Mouse (Mus musculus) heart, adult 18-20 months (tissue): Measurements from ENCODE around the gene Traf6. TPM values are rescaled to one million over a fixed set of nuclear protein-coding genes. Genes with fewer than 3 reads are reported as not detected.
"Not testable (repeated sequence)": the region's sequence is repeated elsewhere in the genome, so short reads cannot be mapped to it uniquely, and the experiment has no call there.

Experiments
- DNase-seq, 2 experiments: peaks; one replicate each; pipeline ENCODE4 v3.0.0; 2021 to 2022; ENCODE audit warnings: mixed read lengths in 1 of 2
- total RNA-seq, 2 experiments: library from RNA; stranded (reverse); gene quantifications; 2 replicates each; pipeline ENCODE4 v1.2.3; 2021

Gene Traf6
- total RNA-seq, 2 experiments from 2014 or later, result 9.4 TPM

GRCm38 (mm10) chr2:101693577-101694215 lies 15.5 kb downstream of the Traf6 start:
- DNase-seq, result peak in 1 of 2 experiments; percentile 49

GRCm38 (mm10) chr2:101695584-101695983 lies 17.4 kb downstream of the Traf6 start:
- DNase-seq, result no peak

DNA sequence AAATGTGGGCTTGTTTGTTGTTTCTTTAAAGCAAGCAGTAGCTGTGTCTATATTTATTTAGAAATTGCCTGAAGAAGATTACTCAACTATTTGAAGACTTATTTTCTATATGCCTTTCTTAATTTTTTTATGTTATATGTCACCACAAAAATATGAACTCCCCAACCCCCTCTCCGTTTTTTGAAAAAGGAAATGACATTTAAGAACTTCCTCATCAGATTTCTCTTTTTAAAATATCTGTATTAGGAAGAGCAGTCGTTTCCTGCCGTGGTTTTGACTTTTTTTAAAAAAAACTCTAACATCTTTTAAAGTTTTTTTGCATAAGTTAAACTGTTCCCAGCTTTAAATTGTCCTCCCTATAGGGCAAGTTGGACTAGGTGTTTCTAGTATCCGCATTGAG lies 21.1 kb downstream of the Traf6 start:
- no peak for DNase-seq

DNA sequence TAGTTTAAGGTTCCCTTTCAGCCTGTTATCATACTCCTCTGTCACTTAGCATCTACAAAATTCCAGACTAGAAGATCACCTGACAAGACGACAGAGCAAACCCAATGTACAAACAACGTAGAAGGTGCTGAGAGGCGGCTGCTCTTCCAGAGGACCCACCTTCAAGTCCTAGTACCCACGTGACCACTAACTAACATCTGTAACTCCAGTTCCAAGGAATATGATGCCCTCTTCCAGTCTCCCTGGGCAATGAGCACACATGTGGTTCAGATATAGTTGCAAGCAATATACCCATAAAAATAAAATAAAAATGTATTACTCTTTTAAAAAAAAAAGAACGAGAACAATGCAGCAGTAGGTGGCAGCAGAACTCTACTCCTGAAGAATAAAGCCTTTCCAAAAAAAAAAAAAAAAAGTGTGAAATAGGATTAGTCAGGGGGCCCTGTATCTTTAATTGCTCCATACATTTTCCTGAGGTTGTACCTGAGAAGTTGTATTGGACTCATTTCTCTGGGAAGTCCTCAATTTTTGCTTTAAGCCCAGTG lies 27.8 kb downstream of the Traf6 start:
- DNase-seq, result peak in 1 of 2 experiments; percentile 46

GRCm38 (mm10) chr2:101711608-101712007 lies 33.4 kb downstream of the Traf6 start:
- no peak for DNase-seq

- DNase-seq, result peak; percentile 42 to 82
Measured at GRCm38 (mm10) chr2:101715650-101716323, 37.6 kb downstream of the Traf6 start.

DNA sequence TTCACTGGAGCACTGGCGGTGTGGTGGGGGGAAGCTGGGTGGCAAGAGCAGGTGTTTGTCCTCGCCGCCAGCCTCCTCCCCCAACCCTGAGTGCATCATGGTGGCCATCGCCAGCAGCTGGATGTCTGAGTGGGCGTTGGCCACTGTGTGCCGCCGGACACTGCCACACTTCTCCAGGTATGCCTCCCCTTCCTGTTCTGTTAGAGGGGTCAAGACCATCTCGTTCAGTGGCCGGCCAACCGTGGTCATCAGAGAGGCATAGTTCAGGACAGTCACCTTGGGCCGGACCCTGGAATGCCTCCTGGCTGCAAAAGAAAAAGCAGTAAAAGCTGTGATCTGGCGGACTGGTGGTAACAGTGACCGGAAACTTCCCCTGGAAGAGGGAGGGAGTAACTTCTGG lies 38.9 kb downstream of the Traf6 start:
- DNase-seq, result no peak

DNA sequence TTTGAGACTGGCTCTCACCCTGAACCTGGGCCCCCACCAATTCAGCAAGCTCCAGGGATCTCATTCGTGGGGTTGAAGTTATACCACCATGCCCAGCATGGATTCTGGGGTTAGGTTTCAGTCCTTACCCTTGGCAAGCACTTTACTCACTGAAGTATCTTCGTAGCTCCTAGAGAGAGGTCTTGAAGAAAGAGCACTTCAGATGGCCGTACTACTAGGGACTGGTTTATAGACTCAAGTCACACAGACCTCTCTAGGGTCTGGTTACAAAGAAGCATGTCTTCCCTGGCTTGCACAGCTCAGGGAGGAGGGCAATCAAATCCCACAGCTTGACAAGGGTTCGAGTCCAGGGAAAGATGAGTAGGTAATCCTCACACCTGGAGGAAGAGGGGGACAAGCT lies 43.6 kb downstream of the Traf6 start:
- DNase-seq, result no peak

DNA sequence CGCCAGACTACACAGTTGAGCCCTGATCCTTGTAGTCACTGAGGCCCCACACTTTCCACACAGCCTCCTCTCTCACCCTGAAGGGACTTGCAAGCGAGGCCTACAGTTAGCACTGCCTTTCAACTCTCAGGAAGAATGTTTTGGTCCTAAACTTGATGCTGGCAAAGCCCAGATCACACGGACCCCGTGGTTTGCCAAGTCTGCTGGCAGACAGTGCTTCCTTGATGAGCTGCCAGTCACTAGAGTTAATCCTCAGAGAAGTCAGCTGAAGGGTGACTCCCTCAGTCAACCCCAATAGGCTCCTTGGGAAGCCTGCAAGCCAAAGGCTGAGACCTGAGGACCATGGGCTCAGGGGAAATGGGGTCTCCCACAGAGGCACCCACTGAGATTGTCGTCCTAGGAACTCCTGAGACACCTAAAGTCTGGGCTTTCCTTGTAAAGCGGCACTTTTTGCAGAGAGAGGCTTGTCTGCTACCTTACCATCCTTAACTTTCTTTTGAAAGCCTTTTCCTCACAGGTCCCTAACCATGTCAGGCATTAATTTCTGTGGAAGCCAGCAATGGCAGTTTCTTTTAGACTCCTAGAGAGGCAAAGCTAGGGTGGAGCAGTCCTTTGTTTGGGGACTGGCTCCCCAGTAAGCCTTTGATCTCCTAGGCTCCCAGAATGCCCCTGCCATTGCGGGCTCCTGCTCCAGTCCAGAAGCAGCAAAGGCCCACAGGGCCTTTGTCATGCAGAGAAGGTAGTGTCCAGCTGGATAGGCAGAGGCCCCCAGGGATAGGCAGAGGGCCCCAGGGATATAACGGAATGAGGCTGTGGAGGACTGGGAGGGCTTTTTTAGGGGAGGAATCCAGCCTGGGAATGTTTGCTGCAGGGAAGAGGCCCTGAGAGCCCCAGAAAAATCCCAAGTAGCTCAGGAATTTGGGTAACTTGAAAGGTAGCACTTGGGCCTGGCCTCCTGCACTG lies 44.4 kb downstream of the Traf6 start:
- peak; percentile 53 to 54 for DNase-seq

DNA sequence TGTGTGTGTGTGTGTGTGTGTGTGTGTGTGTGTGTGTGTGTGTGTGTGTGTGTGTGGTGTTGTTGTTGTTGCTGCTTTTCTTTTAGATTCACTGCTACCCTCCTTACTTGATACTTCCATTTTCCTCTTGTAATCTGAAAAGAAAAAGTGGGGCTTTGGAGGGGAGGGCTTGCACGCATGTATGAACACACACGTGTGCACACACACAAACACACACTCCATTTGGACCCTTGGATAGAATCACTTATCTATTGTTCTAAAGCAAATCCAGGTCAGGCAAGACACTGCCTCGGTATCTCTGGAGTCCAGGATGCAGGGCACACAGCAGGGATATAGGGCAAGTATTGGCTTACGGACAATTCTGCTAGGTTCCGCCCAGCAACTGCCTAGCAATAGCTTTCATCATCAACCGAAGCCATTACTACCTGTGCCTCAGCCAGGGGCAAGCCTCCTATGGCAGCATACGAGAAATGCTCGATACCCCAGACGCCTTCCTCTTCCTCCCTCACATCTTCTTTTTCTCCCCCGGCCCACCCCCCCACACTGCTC lies 45.2 kb downstream of the Traf6 start:
- DNase-seq, result no peak

- no peak for DNase-seq
Measured at GRCm38 (mm10) chr2:101727787-101728186, 49.6 kb downstream of the Traf6 start.

DNA sequence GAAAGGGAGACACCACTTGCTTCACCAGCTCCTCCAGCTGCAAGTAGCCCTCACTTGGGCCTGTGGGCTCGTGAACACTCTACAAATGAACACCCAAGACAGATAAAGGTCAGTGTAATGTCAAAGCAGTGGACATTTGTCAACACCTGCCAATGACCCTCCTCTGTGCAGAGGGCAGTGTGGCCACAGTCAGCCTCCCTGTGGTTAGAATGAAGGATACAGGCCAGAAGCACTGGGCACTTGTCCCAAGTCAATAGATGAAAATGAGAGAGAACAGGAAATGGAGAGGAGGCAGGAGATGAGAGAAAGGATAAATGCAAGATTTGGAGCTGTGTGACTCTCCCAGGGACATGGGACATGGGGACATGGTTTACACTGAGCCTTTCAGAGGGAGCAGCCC lies 51.2 kb downstream of the Traf6 start:
- DNase-seq, result peak in 1 of 2 experiments; percentile 28

DNA sequence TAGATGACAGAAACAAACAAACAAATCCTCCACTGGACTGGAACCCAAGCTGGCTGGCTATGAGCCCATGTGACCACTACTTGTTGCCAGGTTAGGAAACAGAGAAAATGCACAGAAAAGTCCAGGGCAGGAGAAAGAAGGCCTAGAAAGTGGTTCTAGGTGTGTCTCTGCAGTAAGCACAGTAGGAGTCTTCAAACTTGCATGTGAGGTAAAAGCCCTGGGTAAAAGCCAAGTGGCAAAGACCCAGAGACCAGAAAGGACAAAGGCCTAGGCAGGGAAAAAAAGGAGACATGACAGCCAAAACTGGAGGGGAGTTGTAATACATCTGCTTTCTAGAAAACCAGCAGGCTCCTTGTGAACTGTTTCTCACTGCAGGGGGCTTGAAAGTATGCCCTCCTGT lies 52.7 kb downstream of the Traf6 start:
- peak; percentile 47 to 57 for DNase-seq

- peak in 1 of 2 experiments; percentile 30 for DNase-seq
Measured at GRCm38 (mm10) chr2:101732777-101733210, 54.6 kb downstream of the Traf6 start.

- peak; percentile 41 to 75 for DNase-seq
Measured at GRCm38 (mm10) chr2:101733564-101733963, 55.3 kb downstream of the Traf6 start.

GRCm38 (mm10) chr2:101739914-101740313 lies 61.7 kb downstream of the Traf6 start:
- DNase-seq, result no peak

GRCm38 (mm10) chr2:101741653-101742052 lies 63.4 kb downstream of the Traf6 start:
- DNase-seq, result no peak

DNA sequence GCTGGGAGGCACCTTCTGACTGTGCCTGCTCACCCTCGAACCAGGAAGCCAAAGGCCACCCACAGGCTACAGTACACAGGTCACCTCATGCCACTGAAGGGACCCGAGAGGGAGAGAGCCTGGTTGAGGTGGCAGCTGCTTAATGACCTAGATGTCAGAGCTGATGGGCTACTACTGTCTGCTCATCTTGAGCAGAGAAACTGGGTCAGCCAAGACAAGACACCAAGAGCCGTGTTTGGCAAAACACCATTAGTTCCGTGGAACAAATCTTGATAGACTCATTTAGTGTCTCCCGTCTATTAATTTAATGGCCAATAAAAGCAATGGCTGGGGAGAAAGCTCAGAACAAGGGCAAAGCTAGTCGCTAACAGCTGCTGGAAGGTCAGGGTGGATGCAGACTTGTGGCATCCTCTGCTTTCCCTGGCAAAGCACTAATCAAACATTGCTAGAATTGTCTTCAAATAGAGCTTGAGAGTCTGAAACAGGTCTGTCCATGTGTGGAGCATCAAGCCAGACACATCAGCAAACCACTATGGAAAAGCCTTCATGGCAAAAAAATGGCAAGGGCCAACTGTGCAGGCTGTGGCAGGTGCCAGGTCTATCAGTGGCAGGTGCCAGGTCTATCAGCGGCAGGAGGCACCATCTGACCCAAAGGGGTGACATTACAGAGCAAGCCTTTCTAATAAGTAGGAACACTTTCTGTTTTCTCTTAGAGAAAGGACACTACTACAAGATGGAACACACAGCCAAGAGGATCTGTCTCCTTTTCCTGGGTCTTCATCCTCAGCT lies 64.0 kb downstream of the Traf6 start:
- DNase-seq, result no peak

DNA sequence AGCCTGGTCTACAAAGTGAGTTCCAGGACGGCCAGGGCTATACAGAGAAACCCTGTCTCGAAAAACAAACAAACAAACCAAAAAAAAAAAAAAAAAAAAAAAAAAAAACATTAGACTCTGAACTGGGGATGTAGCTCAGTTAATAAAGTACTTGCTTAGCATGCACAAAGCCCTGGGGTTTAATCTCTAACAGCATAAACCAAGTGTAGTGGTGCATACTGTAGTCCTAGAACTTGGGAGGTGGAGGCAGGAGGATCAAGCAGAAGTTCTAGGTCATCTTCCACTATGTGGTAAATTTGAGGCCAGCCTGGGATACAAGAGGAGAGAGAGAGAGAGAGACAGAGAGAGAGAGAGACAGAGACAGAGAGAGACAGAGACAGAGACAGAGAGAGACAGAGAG lies 67.4 kb downstream of the Traf6 start:
- DNase-seq, result not testable (repeated sequence)

- peak; percentile 49 to 61 for DNase-seq
Measured at GRCm38 (mm10) chr2:101746537-101746936, 68.3 kb downstream of the Traf6 start.
